Mouse (Mus musculus) cerebellum, adult 2 months (tissue): ENCODE measurements at regions not wholly inside any gene's neighbourhood (a gene's known extent, or its start where the extent isn't known, plus 50 kb on each side); places are given as distances from the start of the nearest gene placed in this dataset.
"Not testable (repeated sequence)": the region's sequence is repeated elsewhere in the genome, so short reads cannot be mapped to it uniquely, and the experiment has no call there.

ENCODE experiments used
- DNase-seq, 2 experiments: peaks; one replicate each; pipeline ENCODE4 v3.0.0; 2021
- H3K27ac ChIP-seq: fragments of 200-500 bp; 2 replicates; pipeline ENCODE4 v1.5.1; 2012; ENCODE audit warnings: low read length, control low read depth, inconsistent platforms; ENCODE audit not compliant: insufficient read depth
- H3K27me3 ChIP-seq: fragments of 200-500 bp; 2 replicates; pipeline ENCODE4 v1.6.1; 2012; ENCODE audit warnings: inconsistent platforms, mild to moderate bottlenecking, low read length, moderate library complexity; ENCODE audit not compliant: control insufficient read depth, insufficient read depth
- H3K4me1 ChIP-seq: fragments of 200-500 bp; 2 replicates; pipeline ENCODE4 v1.6.1; 2011; ENCODE audit warnings: low read length; ENCODE audit not compliant: control insufficient read depth, insufficient read depth
- H3K4me3 ChIP-seq: fragments of 200-500 bp; replicated peaks from 2 replicates; pipeline ENCODE3; 2011; ENCODE audit warnings: mild to moderate bottlenecking, low read depth, low read length, control low read depth; ENCODE audit not compliant: insufficient read depth
- CTCF ChIP-seq: fragments of 200-500 bp; IDR thresholded peaks from 2 replicates; pipeline ENCODE4 v1.5.1; 2011; ENCODE audit warnings: low read depth, mild to moderate bottlenecking, control low read depth, low read length, moderate library complexity, borderline replicate concordance; ENCODE audit not compliant: insufficient read depth
- POLR2A ChIP-seq: fragments of 200-500 bp; IDR thresholded peaks from 2 replicates; pipeline ENCODE4 v1.6.1; 2011; ENCODE audit warnings: low read length, control low read depth, borderline replicate concordance; ENCODE audit not compliant: insufficient read depth
- WGBS: fragments of 180-500 bp; shearing (Covaris S2); methylation state at CpG from one replicate; pipeline ENCODE4 v1.1.7; 2018; 5-methylcytosine and 5-hydroxymethylcytosine counted together

GRCm38 (mm10) chr3:37805805-37806148 lies 81.5 kb upstream of the Gm5148 start:
- Histone ChIP-seq H3K27ac (no peak overlapping the region), H3K4me3 (no peak overlapping the region), H3K4me1 (no peaks in the 10 kb centered on the region), H3K27me3 (no peaks in the 10 kb centered on the region)
- DNase-seq, result no peak
- WGBS, result 57% methylated on average over 6 of the region's 6 CpGs
- TF ChIP-seq POLR2A, result no peak
- TF ChIP-seq CTCF, result no peak

GRCm38 (mm10) chr3:37804941-37805804 lies 80.9 kb upstream of the Gm5148 start:
- DNase-seq, result no peak

GRCm38 (mm10) chr3:37804261-37804660 lies 80.0 kb upstream of the Gm5148 start:
- H3K27me3 ChIP-seq, result no peaks in the 10 kb centered on the region
- no peak overlapping the region for H3K27ac ChIP-seq
- H3K4me3 ChIP-seq, result no peak overlapping the region
- 36% methylated on average over 5 of the region's 5 CpGs for WGBS
- DNase-seq, result no peak
- TF ChIP-seq CTCF, result no peak
- no peak for TF ChIP-seq POLR2A
- H3K4me1 ChIP-seq, result no peaks in the 10 kb centered on the region

More at GRCm38 (mm10) chr3:37804941-37805804, 80.9 kb upstream of the Gm5148 start:
- Histone ChIP-seq H3K27ac (no peak overlapping the region), H3K4me1 (no peaks in the 10 kb centered on the region), H3K4me3 (no peak overlapping the region), H3K27me3 (no peaks in the 10 kb centered on the region)
- WGBS, result 88% methylated on average over 9 of the region's 9 CpGs
- TF ChIP-seq POLR2A (no peak), CTCF (no peak)

GRCm38 (mm10) chr3:37803781-37804180 lies 79.5 kb upstream of the Gm5148 start:
- not testable (repeated sequence) for H3K4me3 ChIP-seq, DNase-seq, H3K27me3 ChIP-seq, H3K4me1 ChIP-seq, H3K27ac ChIP-seq
- 97% methylated on average over 5 of the region's 5 CpGs for WGBS

GRCm38 (mm10) chr3:37801551-37801950 lies 77.3 kb upstream of the Gm5148 start:
- H3K27me3 ChIP-seq, result no peaks in the 10 kb centered on the region
- 80% methylated on average over 2 of the region's 2 CpGs for WGBS
- no peaks in the 10 kb centered on the region for H3K4me1 ChIP-seq
- TF ChIP-seq CTCF (no peak), POLR2A (no peak)
- no peak for DNase-seq
- no peak overlapping the region for H3K27ac ChIP-seq
- no peak overlapping the region for H3K4me3 ChIP-seq

- H3K27me3 ChIP-seq, result no peaks in the 10 kb centered on the region
Observed at GRCm38 (mm10) chr3:37799809-37800208, 75.5 kb upstream of the Gm5148 start.

GRCm38 (mm10) chr3:37789711-37790110 lies 65.4 kb upstream of the Gm5148 start:
- Histone ChIP-seq H3K4me1 (no peaks in the 10 kb centered on the region), H3K27ac (no peak overlapping the region), H3K27me3 (no peaks in the 10 kb centered on the region), H3K4me3 (no peak overlapping the region)
- WGBS, result 32% methylated on average over 7 of the region's 7 CpGs
- no peak for TF ChIP-seq CTCF
- no peak for TF ChIP-seq POLR2A
- DNase-seq, result no peak

More at GRCm38 (mm10) chr3:37799809-37800208, 75.5 kb upstream of the Gm5148 start:
- WGBS, result 86% methylated on average over 6 of the region's 6 CpGs
- no peak overlapping the region for H3K27ac ChIP-seq
- H3K4me1 ChIP-seq, result no peaks in the 10 kb centered on the region
- DNase-seq, result no peak
- no peak for TF ChIP-seq POLR2A
- no peak for TF ChIP-seq CTCF
- no peak overlapping the region for H3K4me3 ChIP-seq

GRCm38 (mm10) chr3:37789143-37789697 lies 64.9 kb upstream of the Gm5148 start:
- no peaks in the 10 kb centered on the region for H3K4me1 ChIP-seq
- 76% methylated on average over 11 of the region's 11 CpGs for WGBS
- no peak overlapping the region for H3K27ac ChIP-seq
- DNase-seq, result no peak
- no peak overlapping the region for H3K4me3 ChIP-seq
- TF ChIP-seq CTCF (no peak), POLR2A (no peak)
- H3K27me3 ChIP-seq, result no peaks in the 10 kb centered on the region
